Mouse (Mus musculus) intestine, postnatal 0 days (tissue): Measurements from ENCODE around the gene Sds. TPM values are rescaled to one million over a fixed set of nuclear protein-coding genes. Genes with fewer than 3 reads are reported as not detected.

Experiments used
- ATAC-seq: fragments of 200-750 bp; cut with Nextera tagmentation; 2 replicates; pipeline ENCODE4 v1.8.0; 2017; ENCODE audit warnings: mild to moderate bottlenecking, moderate TSS enrichment, moderate library complexity
- H3K27ac ChIP-seq: fragments of 300-500 bp; sonication (generic); 2 replicates; pipeline ENCODE4 v1.5.1; 2014; ENCODE audit warnings: mild to moderate bottlenecking, low read depth, low read length, moderate library complexity
- H3K27me3 ChIP-seq: fragments of 300-500 bp; sonication (generic); replicated peaks from 2 replicates; pipeline ENCODE4 v1.6.1; 2014; ENCODE audit warnings: low read length, mixed read lengths; ENCODE audit not compliant: control insufficient read depth, insufficient read depth
- H3K36me3 ChIP-seq: fragments of 300-500 bp; sonication (generic); 2 replicates; pipeline ENCODE4 v1.6.1; 2014; ENCODE audit warnings: mild to moderate bottlenecking, moderate library complexity; ENCODE audit not compliant: control insufficient read depth, insufficient read depth
- H3K4me1 ChIP-seq: fragments of 300-500 bp; sonication (generic); replicated peaks from 2 replicates; pipeline ENCODE4 v1.6.1; 2014; ENCODE audit warnings: antibody characterized with exemption, low read length, mixed read lengths; ENCODE audit not compliant: control insufficient read depth, insufficient read depth
- H3K4me2 ChIP-seq: fragments of 300-500 bp; sonication (generic); replicated peaks from 2 replicates; pipeline ENCODE4 v1.6.1; 2014; ENCODE audit warnings: low read depth, mild to moderate bottlenecking, moderate library complexity
- H3K4me3 ChIP-seq: fragments of 300-500 bp; sonication (generic); 2 replicates; pipeline ENCODE4 v1.5.1; 2014; ENCODE audit warnings: low read depth, low read length
- H3K9ac ChIP-seq: fragments of 300-500 bp; sonication (generic); 2 replicates; pipeline ENCODE4 v1.6.1; 2014; ENCODE audit warnings: mild to moderate bottlenecking, low read depth, low read length
- H3K9me3 ChIP-seq: fragments of 300-500 bp; sonication (generic); 2 replicates; pipeline ENCODE4 v1.6.1; 2016; ENCODE audit warnings: mixed run types; ENCODE audit not compliant: control insufficient read depth
- CTCF ChIP-seq: sonication (generic); IDR thresholded peaks from 2 replicates; pipeline ENCODE4 v1.5.1; 2016; ENCODE audit warnings: low read depth, mild to moderate bottlenecking, control low read depth, antibody characterized with exemption, moderate library complexity
- WGBS: fragments of 180-500 bp; shearing (Covaris S2); extraction: QIAGEN DNeasy Blood & Tissue Kit; methylation state at CpG from one replicate; pipeline ENCODE4 v1.1.7; 2014; 5-methylcytosine and 5-hydroxymethylcytosine counted together
- polyA plus RNA-seq: library from polyadenylated mRNA; unstranded; fragments of >200 nt; fragmentation: Nextera tagmentation; extraction: Ambion mirVana; gene quantifications from 2 replicates; pipeline ENCODE4 v1.2.1, GENCODE M21; 2015

The Sds gene
- polyA plus RNA-seq, 1 experiment from 2014 or later = not detected

DNA sequence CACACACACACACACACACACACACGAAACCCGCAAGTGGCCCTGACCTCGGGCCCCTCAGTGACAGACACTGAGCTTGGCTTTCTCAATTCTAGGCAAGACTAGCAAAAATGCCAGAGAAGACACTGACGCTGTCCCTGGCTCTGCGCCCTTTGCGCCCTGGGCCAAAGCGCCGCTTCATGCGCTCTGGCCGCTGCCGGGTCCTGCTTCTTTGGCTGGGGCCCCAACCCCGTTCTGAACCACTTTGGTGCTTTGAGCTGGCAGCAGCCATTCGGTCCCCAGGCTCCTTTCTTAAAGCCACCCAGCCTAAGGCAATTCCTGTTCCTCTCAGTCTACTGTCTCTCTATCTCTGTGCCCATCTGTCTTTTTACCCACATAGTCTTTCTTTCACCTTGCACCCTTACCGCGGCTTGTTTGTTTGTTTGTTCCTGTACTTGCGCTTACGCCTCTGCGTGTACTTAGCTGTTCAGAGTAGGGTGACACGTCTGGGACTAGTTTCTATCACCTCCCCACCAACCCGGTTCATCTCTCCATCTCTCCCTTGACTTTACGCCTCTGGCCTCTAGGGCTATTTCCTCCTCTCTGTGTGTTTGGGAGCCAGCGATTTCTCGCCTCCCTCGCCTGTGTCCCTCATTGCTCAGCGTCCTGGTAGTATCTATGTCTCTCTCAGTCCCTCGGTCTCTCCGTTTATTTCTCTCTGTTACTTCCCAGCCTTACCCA is 37.2 kb upstream of the Sds start:
- Histone ChIP-seq H3K27ac (no peak overlapping the region), H3K27me3 (peaks cover 76% of the 10 kb centered on the region), H3K4me2 (no peak overlapping the region), H3K9ac (no peak overlapping the region), H3K4me3 (0 out of 2 replicates have a peak overlapping the region, but pooled peaks have one; percentile 39), H3K9me3 (no peaks in the 10 kb centered on the region), H3K4me1 (no peaks in the 10 kb centered on the region), H3K36me3 (no peaks in the 10 kb centered on the region)
- WGBS = 3% methylated on average over 27 of the region's 27 CpGs
- ATAC-seq = no peak
- TF ChIP-seq CTCF = no peak

DNA sequence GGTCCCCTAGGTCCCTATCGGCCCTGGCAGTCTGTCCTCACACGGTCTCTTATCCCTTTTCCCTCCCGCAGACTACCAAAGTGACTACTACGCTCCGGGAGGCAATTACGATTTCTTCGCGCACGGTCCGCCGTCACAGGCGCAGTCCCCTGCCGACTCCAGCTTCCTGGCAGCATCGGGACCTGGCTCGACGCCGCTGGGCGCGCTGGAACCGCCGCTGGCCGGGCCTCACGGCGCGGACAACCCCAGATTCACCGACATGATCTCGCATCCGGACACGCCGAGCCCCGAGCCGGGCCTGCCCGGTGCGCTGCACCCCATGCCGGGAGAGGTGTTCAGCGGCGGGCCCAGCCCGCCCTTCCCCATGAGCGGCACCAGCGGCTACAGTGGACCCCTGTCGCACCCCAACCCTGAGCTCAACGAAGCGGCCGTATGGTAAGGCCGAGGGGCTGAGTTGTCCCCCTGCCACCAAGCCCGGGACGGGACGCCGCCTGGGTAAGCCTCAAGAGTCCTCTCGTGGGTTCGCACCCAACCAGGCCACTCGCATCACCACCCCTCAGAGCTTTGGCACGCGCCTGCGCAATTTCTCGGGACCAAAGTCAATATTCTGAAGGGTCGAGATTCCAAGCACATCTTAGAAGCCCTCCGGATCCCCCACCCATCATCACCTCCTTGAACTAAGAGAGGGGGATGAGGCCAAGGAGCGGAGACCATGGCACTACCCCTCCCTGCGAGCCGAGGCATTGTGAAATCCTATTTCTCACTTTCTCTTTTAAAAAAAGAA is 36.2 kb upstream of the Sds start:
- H3K9ac ChIP-seq = no peak overlapping the region
- H3K9me3 ChIP-seq = no peaks in the 10 kb centered on the region
- TF ChIP-seq CTCF = no peak
- no peaks in the 10 kb centered on the region for H3K36me3 ChIP-seq
- ATAC-seq = no peak
- H3K27ac ChIP-seq = no peak overlapping the region
- 2% methylated on average over 61 of the region's 61 CpGs for WGBS
- peak overlapping the region; percentile 62 for H3K4me2 ChIP-seq
- peaks cover 67% of the 10 kb centered on the region for H3K27me3 ChIP-seq
- peak overlapping the region; percentile 39 for H3K4me3 ChIP-seq
- H3K4me1 ChIP-seq = no peaks in the 10 kb centered on the region

DNA sequence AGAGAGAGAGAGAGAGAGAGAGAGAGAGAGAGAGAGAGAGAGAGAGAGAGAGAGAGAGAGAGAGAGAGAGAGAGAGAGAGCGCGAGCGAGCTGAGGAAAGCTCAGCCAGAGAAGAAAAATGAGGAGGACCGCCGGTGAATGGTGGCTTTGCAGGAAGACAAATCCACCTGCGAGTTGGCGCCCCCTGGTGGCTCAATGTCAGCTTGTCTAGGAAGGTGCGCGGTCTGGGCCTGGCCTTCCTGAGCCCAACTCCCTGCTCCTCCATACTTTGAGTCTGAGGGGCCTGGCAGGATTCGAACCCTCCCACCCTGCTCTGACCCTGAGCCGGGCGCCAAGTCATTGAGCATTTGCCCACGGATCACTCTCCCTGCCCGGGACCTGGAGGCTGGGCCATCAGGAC is 35.6 kb upstream of the Sds start:
- peak; percentile 91 for TF ChIP-seq CTCF
- Histone ChIP-seq H3K4me2 (peak overlapping the region; percentile 62), H3K9me3 (no peaks in the 10 kb centered on the region), H3K27ac (no peak overlapping the region), H3K4me3 (peak overlapping the region; percentile 39), H3K36me3 (no peaks in the 10 kb centered on the region), H3K27me3 (peaks cover 60% of the 10 kb centered on the region), H3K9ac (no peak overlapping the region), H3K4me1 (no peaks in the 10 kb centered on the region)
- ATAC-seq = peak; percentile 52; the same call in 1 of the 2 replicates
- 6% methylated on average over 11 of the region's 14 CpGs for WGBS

DNA sequence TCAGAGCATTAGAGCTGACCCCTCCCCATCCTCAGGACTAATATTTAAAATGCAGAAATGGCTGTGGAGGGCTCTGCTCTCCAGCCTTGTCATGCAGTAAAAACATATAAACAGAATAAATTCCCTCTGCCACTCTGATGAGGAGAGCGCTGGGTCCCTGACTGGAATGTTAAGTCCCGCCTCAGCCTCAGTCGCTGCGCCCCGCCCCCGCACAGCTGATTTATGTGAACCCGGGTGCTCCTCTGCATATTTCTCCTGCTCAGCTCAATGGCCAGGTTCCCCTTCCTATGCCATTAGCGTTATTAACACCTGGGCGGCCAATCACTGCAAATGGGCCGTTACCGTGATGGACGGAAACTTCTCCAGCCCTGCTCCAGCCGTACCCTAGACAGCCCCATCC is 29.0 kb upstream of the Sds start:
- Histone ChIP-seq H3K4me2 (no peak overlapping the region), H3K9ac (no peak overlapping the region), H3K4me1 (no peaks in the 10 kb centered on the region), H3K36me3 (no peaks in the 10 kb centered on the region), H3K27me3 (peaks cover 14% of the 10 kb centered on the region; the same call in 1 of the 2 replicates), H3K9me3 (no peaks in the 10 kb centered on the region), H3K27ac (no peak overlapping the region), H3K4me3 (no peak overlapping the region)
- no peak for TF ChIP-seq CTCF
- ATAC-seq = no peak
- 24% methylated on average over 13 of the region's 13 CpGs for WGBS

DNA sequence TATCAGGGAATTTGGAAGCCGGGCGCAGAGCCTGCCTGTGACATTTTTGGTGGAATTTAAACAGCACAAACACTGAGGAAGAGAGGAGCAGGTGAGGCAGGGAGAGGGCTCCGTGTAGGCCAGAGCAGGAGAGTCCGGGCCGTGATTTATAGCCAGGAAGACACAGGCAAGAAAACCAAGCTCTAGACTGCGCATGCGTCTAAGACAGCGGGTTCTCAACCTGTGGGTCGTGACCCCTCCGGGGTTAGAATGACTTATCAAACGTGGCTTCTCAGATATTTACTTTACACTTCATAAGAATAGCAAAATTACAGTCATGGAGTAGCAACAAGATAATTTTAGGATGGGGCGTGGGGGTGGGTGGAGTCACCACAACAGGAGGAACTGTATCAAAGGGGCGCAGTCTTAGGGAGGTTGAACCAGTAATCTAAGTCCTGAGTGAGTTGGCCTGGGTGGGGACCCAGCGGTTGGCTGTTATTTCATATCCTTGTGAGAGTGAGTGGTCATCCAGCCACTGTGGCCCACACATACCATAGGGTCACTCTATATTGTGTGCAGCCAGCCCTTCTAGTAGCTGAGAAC is 21.5 kb upstream of the Sds start:
- Histone ChIP-seq H3K27me3 (no peaks in the 10 kb centered on the region), H3K9me3 (no peaks in the 10 kb centered on the region), H3K27ac (no peak overlapping the region), H3K4me2 (peak overlapping the region; percentile 30; the same call in 1 of the 2 replicates), H3K4me3 (no peak overlapping the region), H3K9ac (no peak overlapping the region), H3K36me3 (no peaks in the 10 kb centered on the region), H3K4me1 (no peaks in the 10 kb centered on the region)
- ATAC-seq = no peak
- no peak for TF ChIP-seq CTCF
- WGBS = 31% methylated on average over 14 of the region's 14 CpGs

DNA sequence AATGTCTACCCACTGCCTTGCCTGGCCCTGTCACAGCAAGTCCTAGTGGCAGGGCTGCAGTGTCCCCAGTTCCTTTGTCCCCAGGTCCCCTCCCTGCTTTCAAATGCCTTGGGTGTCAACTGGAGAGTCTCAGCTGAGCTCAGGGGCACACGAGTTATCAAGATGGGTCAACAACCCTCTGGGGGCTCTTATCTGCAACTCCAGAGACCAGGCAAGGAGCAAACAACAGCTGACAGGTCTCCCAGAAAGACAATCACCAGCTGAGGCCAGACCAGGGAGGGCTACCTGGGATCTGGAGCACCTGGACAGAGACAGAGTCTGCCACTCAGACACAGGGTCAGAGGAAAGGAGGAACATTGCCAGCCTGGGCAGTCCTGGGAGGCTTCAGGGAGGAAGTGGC is 20.1 kb upstream of the Sds start:
- Histone ChIP-seq H3K9me3 (no peaks in the 10 kb centered on the region), H3K36me3 (no peaks in the 10 kb centered on the region), H3K9ac (no peak overlapping the region), H3K27ac (no peak overlapping the region), H3K4me1 (no peaks in the 10 kb centered on the region), H3K4me3 (no peak overlapping the region), H3K4me2 (no peak overlapping the region), H3K27me3 (no peaks in the 10 kb centered on the region)
- no peak for TF ChIP-seq CTCF
- 8% methylated on average over 1 of the region's 1 CpGs for WGBS
- ATAC-seq = no peak
